Mouse (Mus musculus) induced T-regulatory cell, adult 2 months (primary cell): ENCODE data around the gene Ppm1a.

Experiments used
- DNase-seq: peaks from one replicate; pipeline ENCODE4 v3.0.0-alpha.2; 2012; ENCODE audit warnings: low read depth

The Ppm1a gene

GRCm38 (mm10) chr12:72757086-72757485 lies at the start of gene Ppm1a:
Gene Ppm1a (plus strand): TSS chr12:72757455.
- DNase-seq, result no peak

DNA sequence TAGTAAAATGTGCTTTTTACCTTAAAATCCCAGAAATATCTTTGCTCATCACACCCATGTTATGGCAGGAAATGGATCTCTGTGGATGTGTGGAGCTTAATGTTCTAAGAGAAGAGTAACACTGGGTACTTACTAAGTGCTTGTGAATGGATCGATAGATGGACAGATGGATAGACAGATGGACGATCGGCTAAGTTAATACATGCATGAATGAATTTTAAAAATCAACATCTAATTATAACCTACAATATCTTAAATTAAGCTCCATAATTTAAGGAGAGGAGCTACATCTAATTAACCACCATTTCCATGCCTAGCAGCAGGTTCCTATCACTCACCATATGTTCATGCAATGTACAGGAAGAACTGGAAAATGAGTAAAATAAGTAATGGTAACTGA lies 47.3 kb upstream of the Ppm1a start:
- no peak for DNase-seq

DNA sequence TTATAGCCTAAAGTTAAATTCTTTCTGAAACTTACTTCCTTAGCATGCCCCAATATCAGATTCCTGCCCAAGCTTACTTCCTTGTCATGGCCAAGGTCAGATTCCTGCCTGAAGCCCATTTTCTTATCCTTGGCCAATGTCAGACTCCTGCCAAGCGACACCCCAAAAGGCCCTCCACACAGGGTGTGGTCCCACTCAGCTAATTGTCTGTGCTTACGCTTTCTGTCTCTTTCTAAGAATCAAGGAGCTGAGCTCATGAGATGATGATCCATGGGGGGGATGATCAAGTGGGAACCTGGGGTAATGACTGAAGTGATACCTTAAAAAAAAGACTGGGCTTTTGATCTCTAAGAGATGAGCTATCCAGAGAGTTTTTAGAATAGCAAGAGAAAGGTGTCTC lies 42.4 kb upstream of the Ppm1a start:
- DNase-seq, result no peak

- no peak for DNase-seq
Observed at GRCm38 (mm10) chr12:72715846-72716245, 41.4 kb upstream of the Ppm1a start.

DNA sequence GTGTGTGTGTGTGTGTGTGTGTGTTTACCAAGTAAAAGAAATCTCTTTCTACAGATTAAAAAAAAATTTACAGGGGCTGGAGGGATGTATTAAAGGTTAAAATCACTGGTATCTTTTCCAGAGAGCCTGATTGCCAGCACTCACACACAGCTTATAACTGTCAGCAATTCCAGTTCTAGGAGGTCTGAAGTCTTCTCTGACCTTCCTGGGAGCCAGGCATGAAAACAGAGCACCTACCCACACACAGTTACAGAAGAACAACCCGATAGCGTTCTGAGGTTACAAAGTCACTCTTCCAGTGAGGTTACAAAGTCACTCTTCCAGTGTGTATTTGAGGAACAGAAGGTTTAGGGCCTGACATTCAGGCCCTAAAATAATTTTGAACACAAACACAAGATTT lies 38.2 kb upstream of the Ppm1a start:
- no peak for DNase-seq

DNA sequence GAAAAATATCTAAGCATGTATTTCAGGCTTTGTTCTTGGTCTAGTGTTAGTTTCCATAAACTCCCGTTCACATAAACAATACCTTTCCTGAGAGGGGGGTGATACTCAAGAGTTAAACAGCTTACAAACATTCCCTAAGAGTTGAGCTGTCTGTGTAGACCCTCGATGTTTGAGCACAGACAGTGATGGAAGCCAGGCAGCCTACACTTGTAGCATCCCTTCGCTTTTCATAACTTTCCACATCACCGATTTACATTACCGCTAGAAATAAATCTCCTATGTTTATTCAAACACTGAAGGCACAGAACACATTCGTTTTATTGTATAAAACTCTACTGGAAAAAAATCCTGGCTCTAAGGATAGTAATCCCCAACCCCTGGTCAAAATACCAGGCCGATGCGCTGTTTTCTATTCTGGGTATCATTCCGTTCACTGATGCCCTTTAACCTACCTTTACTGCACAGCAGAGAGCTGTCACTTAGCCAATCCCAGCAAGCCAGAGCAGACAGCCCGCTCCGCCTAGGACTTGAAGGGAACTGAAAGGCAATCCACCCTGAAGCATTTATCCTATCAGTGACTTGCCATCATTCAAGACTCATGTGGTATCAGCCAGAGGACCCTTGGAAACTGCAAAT lies 37.7 kb upstream of the Ppm1a start:
- DNase-seq, result no peak

DNA sequence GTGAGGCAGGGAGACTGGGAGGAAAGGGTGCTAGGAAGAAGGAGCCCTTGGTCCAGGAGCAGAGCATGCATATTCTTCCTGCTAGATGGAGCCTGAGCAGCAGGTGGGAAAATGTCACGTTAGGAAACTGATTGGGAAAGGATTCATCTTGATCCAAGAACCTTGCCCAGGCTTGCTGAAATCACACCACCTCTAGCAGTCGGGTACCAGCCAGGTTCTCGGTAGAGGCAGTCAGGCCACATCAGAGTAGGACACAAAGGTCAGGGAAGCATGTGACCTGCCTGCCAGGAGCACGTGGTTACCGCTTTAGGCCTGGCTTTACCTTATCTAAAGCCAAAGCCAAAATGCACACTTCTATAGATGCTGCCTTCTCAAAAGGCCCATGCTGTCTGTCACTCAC lies 35.5 kb upstream of the Ppm1a start:
- DNase-seq, result no peak

DNA sequence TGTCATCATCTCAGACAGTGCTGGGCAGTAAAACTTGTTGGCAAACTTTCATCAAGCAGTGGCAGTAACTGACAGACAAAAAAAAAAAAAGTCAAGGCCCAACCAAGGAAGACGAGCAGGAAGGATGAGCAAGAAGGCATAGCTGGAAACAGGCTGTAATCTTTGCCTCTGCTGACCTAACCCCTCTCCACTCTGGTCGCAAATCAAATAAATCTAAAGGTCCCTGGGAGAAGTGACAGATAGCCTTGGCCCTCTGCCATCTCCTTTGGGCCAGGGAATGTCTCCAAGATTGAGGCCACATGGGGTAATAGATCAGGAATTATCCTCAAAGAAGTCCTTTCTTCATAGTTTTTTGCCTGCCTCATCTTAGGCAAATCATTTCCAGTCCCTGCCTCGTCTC lies 33.3 kb upstream of the Ppm1a start:
- DNase-seq, result no peak

GRCm38 (mm10) chr12:72727021-72727420 lies 30.2 kb upstream of the Ppm1a start:
- no peak for DNase-seq

DNA sequence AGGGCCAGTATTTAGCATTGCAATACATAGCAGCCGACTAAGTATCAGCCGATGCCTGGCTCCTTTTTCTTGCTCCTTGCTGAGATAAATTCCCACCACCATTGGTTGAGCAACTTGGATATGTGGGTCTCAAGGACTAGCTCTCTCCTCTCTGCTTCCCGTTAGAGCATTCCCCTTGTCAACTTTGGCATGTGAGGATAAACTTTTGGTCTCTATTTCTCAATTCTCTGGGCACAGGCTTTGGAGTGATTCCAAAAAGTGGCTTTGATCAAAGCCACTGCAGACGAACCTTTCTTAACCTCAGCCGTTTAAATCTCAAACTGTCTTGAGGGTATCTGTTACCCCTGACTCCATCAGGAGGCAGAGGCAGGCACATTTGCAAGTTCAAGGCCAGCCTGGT lies 29.6 kb upstream of the Ppm1a start:
- DNase-seq, result no peak

GRCm38 (mm10) chr12:72734112-72734511 lies 23.1 kb upstream of the Ppm1a start:
- DNase-seq, result no peak

GRCm38 (mm10) chr12:72741176-72741575 lies 16.1 kb upstream of the Ppm1a start:
- DNase-seq, result no peak

GRCm38 (mm10) chr12:72744803-72745360 lies 12.4 kb upstream of the Ppm1a start:
- DNase-seq, result no peak

- DNase-seq, result no peak
Observed at GRCm38 (mm10) chr12:72745486-72745885, 11.8 kb upstream of the Ppm1a start.

DNA sequence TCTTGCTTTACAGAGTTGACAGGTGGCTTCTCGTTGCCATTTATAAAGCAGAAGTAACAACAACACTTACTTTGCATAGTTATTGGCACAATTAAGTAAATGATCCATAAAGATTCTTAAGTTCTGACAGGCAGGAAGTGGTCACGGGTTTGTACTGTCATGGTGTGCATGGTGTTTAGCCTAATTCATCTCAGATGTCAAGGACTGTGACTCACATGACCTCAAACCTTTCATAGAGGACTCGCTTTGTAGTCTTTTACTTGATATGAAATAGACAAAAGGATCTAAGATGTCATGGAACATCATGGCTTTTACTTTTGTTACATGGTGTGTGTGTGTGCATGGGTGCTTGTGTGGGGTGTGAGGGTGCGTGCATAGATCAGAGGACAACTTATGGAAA lies 8.9 kb upstream of the Ppm1a start:
- no peak for DNase-seq

GRCm38 (mm10) chr12:72748841-72749240 lies 8.4 kb upstream of the Ppm1a start:
- no peak for DNase-seq

GRCm38 (mm10) chr12:72749500-72749899 lies 7.8 kb upstream of the Ppm1a start:
- no peak for DNase-seq

DNA sequence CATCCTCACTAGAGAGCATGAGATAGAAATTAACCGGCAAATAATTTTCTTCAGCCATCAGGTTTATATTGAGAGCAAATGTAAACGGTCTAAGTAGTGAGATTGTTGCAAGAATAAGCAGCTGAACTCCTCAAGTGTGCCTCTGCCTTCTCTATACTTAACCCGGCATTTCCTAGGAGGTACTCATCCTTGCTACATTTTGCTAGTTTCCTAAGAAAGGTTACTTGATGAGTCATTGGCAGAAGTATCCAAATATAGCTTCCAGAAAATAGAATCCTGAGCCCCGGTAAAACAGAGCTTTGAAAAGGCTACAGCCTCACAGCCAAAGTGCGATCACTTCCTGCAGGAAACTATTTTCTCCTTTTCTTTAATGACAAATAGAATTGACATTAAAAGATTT lies 7.2 kb upstream of the Ppm1a start:
- no peak for DNase-seq

DNA sequence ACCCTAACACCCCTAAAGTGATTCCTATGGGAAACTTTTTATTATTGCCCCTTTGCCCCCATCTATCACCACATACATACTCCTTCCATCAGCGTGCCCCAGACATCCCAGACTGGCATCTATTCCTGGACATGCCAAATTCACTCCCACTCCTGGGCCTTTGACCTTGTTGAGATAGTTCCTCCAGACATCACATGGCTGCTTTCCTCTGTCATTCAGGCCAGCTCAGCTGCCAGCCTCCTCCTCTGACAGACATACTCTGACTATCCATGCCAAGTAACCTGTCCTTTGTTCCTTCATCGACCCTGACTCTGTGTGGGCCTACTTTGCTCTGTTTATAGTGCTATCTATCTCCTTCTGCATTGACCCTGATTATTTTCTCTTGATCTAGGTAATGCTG lies 6.6 kb upstream of the Ppm1a start:
- DNase-seq, result no peak

DNA sequence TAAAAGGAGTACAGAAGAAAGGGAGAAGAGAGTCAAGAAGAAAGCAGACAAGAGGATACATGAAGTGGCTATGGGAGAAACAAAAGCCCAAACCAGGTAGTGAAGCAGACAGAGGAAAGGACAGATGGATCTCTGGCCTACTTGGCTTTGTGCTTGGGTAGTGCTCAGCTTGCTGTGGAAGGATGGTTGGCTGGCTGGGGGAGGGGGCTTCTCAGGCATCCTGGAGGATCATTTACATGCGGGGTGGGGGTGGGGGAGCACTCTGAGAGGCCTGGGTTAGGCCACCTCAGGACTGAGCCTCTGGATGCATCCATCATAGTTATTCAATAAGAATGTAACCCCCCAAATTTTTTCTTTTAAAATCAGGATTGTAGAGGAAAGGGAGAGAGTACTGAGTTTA lies 341 bp downstream of the Ppm1a start:
- DNase-seq, result no peak

- no peak for DNase-seq
Observed at GRCm38 (mm10) chr12:72759956-72760355, 2.7 kb downstream of the Ppm1a start.

GRCm38 (mm10) chr12:72760376-72761229 lies 3.3 kb downstream of the Ppm1a start:
- peak; percentile 95 for DNase-seq

- DNase-seq, result no peak
Observed at GRCm38 (mm10) chr12:72761230-72761648, 4.0 kb downstream of the Ppm1a start.
